Mouse (Mus musculus): ENCODE results near the gene Batf. TPM values are rescaled to one million over a fixed set of nuclear protein-coding genes. Genes with fewer than 3 reads are reported as not detected.
"Not testable (repeated sequence)": the region's sequence is repeated elsewhere in the genome, so short reads cannot be mapped to it uniquely, and the experiment has no call there.

The Batf gene
- polyA plus RNA-seq, 1 experiment, result 11.7 TPM

DNA sequence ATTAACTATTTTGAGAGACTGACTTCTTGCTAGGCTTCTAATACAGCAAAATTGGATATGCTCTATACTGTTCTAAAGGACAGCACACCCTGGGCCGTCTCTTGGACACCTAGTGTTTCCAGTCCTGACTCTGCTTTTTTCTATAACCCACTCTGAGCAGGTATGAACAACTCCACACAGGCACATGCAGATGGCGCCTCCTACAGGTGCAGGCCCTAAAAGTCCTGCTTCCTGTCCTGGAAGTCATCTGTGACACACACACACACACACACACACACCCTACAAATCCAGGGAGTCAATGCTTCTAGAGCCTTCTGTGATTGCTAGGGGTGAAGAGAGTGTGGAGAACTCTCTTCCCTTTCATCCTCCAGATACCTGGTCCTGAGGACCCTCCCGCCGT, 40.8 kb upstream of the Batf start:
- Histone ChIP-seq H3K4me1 (ENCODE audit: control insufficient read depth, insufficient read depth, low read length) (peaks cover 14% of the 10 kb centered on the region), H3K27ac (ENCODE audit: control insufficient read depth, insufficient read depth, low read depth, low read length, poor library complexity) (no peak overlapping the region), H3K4me3 (replicated peaks; ENCODE audit: control insufficient read depth, low read depth, low read length) (no peak overlapping the region)
- peak; percentile 64 for TF ChIP-seq CTCF (IDR thresholded peaks at IDR 0.05; ENCODE audit: control insufficient read depth, insufficient read depth, low read length)
- TF ChIP-seq POLR2A (IDR thresholded peaks at IDR 0.05; ENCODE audit: borderline replicate concordance, control insufficient read depth, low read depth, low read length), result no peak
- WGBS, result 77% methylated on average over 4 of the region's 4 CpGs

DNA sequence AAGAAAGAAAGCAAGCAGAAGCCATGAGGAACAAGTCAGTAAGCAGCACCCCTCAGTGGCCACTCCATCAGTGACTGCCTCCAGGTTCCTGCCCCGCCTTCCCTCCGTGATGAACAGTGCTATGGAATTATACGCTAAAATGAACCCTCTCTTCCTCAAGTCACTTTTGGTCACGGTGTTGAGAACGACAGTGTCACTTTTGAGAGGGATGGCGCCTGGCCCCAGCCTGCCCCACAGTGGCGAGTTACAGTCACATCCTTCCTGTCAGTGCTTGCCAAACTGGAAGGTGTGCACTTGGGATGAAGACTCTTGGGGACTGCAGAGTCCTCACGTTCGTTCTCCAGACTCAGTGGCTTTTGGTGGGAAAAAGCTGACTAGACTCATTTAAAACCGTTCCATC, 39.1 kb upstream of the Batf start:
- Histone ChIP-seq H3K4me3 (replicated peaks; ENCODE audit: control insufficient read depth, low read depth, low read length) (no peak overlapping the region), H3K27ac (ENCODE audit: control insufficient read depth, insufficient read depth, low read depth, low read length, poor library complexity) (peak overlapping the region; percentile 75), H3K4me1 (ENCODE audit: control insufficient read depth, insufficient read depth, low read length) (peaks cover 14% of the 10 kb centered on the region)
- peak; percentile 71 for TF ChIP-seq CTCF (IDR thresholded peaks at IDR 0.05; ENCODE audit: control insufficient read depth, insufficient read depth, low read length)
- no peak for TF ChIP-seq POLR2A (IDR thresholded peaks at IDR 0.05; ENCODE audit: borderline replicate concordance, control insufficient read depth, low read depth, low read length)
- 15% methylated on average over 10 of the region's 10 CpGs for WGBS

DNA sequence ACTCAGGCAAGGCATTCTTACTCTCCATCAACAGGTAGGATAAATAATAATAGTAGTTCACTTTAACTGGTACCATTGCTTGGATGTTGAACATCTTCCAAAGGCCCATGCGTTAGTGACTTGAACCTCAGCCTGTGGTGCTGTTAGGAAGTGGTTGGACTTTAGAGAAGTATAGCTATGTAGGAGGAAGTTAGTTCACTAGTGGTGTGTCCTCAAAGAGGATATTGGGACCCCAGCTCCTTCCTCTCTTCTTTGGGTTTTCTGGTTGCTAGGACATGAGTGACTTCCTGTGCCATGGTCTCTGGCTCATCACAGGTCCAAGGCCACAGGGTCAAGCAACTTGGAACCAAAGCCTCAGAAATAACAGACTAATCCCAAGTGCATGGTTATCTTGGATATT, 38.5 kb upstream of the Batf start:
- Histone ChIP-seq H3K4me3 (replicated peaks; ENCODE audit: control insufficient read depth, low read depth, low read length) (no peak overlapping the region), H3K27ac (ENCODE audit: control insufficient read depth, insufficient read depth, low read depth, low read length, poor library complexity) (peak overlapping the region; percentile 75; the same call in 1 of the 2 replicates), H3K4me1 (ENCODE audit: control insufficient read depth, insufficient read depth, low read length) (peaks cover 14% of the 10 kb centered on the region)
- WGBS, result 5% methylated on average over 1 of the region's 1 CpGs
- TF ChIP-seq CTCF (IDR thresholded peaks at IDR 0.05; ENCODE audit: control insufficient read depth, insufficient read depth, low read length), result no peak
- no peak for TF ChIP-seq POLR2A (IDR thresholded peaks at IDR 0.05; ENCODE audit: borderline replicate concordance, control insufficient read depth, low read depth, low read length)

DNA sequence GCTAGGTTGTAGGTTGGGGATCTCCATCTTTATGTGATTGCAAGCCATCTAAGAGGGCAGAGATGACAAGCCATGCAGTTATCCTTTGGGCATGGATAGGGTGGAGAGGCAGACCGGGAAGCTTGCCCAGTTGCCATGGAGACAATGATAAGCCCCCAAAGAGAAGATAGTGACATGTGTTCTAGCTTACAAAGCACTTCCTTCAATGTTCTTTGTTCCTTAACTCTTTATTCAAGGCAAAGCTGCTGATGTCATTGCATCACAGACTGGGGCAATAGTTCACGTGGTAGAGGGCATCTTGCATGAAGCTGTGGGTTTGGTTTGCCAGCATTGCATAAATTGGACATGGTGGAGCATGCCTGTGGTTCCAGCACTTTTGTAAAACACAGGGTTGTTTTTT, 27.1 kb upstream of the Batf start:
- 26% methylated on average over 2 of the region's 2 CpGs for WGBS
- Histone ChIP-seq H3K4me1 (ENCODE audit: control insufficient read depth, insufficient read depth, low read length) (peaks cover 3% of the 10 kb centered on the region; the same call in 1 of the 2 replicates), H3K4me3 (replicated peaks; ENCODE audit: control insufficient read depth, low read depth, low read length) (no peak overlapping the region), H3K27ac (ENCODE audit: control insufficient read depth, insufficient read depth, low read depth, low read length, poor library complexity) (peak overlapping the region; percentile 50)
- TF ChIP-seq CTCF (IDR thresholded peaks at IDR 0.05; ENCODE audit: control insufficient read depth, insufficient read depth, low read length), result no peak
- no peak for TF ChIP-seq POLR2A (IDR thresholded peaks at IDR 0.05; ENCODE audit: borderline replicate concordance, control insufficient read depth, low read depth, low read length)

DNA sequence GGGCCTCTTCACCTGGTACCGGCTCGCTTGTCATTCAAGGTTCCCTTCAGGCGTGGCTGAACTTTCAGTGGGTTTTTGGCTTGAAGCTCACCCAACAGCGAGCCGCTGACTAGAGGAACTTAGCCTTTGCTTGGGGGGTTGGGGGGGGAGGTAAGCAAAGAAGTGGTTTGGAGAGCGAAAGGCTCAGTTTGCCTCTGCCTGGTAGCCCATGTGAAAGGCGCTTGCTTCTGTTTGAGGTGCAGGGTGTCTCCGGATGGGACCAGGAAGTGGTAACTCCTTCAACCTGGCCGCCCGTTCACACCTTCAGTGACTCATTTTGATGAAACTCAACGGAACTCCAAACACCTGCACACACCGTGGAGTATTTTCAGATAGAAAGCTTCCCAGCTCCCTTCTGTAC, 25.6 kb upstream of the Batf start:
- WGBS, result 14% methylated on average over 12 of the region's 12 CpGs
- Histone ChIP-seq H3K4me3 (replicated peaks; ENCODE audit: control insufficient read depth, low read depth, low read length) (no peak overlapping the region), H3K4me1 (ENCODE audit: control insufficient read depth, insufficient read depth, low read length) (peaks cover 3% of the 10 kb centered on the region; the same call in 1 of the 2 replicates), H3K27ac (ENCODE audit: control insufficient read depth, insufficient read depth, low read depth, low read length, poor library complexity) (peak overlapping the region; percentile 59)
- TF ChIP-seq CTCF (IDR thresholded peaks at IDR 0.05; ENCODE audit: control insufficient read depth, insufficient read depth, low read length) (no peak), POLR2A (IDR thresholded peaks at IDR 0.05; ENCODE audit: borderline replicate concordance, control insufficient read depth, low read depth, low read length) (no peak)

DNA sequence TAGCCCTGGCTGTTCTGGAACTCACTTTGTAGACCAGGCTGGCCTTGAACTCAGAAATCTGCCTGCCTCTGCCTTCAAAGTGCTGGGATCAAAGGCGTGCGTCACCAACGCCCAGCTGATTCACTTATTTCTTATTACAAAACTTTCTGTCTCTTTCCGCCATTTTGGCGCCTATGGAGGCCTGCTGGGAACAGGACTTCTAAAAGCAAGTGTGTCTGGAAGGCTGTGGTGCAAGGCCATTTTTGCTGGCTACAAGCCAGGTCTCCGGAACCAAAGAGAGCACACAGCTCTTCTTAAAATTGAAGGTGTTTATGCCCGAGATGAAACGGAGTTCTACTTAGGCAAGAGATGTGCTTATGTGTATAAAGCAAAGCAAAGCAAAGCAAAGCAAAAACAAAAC, 24.2 kb upstream of the Batf start:
- H3K27ac ChIP-seq (ENCODE audit: control insufficient read depth, insufficient read depth, low read depth, low read length, poor library complexity); H3K4me1 ChIP-seq (ENCODE audit: control insufficient read depth, insufficient read depth, low read length); H3K4me3 ChIP-seq (replicated peaks; ENCODE audit: control insufficient read depth, low read depth, low read length): not testable (repeated sequence)
- WGBS, result 76% methylated on average over 8 of the region's 8 CpGs

DNA sequence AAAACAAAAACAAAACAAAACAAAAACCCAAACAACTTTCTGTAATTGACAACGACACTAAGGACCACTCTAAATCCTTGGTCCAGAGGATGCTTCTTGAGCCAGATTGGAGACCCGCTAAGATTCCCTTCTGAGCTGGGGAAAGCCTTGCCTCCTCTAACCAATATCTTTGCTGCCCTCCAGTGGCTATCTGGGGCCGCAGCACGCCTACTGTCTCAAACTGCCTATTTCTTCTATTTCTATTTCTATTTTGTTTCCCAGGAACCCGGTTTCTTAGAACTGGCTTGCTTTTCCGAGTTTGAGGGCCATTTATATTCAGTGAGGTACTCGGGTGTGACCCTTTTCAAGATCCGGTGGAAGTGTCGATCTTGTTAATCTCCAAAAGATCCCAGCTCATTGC, 23.6 kb upstream of the Batf start:
- Histone ChIP-seq H3K4me1 (ENCODE audit: control insufficient read depth, insufficient read depth, low read length) (peaks cover 3% of the 10 kb centered on the region; the same call in 1 of the 2 replicates), H3K4me3 (replicated peaks; ENCODE audit: control insufficient read depth, low read depth, low read length) (no peak overlapping the region), H3K27ac (ENCODE audit: control insufficient read depth, insufficient read depth, low read depth, low read length, poor library complexity) (no peak overlapping the region)
- TF ChIP-seq POLR2A (IDR thresholded peaks at IDR 0.05; ENCODE audit: borderline replicate concordance, control insufficient read depth, low read depth, low read length), result no peak
- peak; percentile 78 for TF ChIP-seq CTCF (IDR thresholded peaks at IDR 0.05; ENCODE audit: control insufficient read depth, insufficient read depth, low read length)
- 2% methylated on average over 9 of the region's 9 CpGs for WGBS

DNA sequence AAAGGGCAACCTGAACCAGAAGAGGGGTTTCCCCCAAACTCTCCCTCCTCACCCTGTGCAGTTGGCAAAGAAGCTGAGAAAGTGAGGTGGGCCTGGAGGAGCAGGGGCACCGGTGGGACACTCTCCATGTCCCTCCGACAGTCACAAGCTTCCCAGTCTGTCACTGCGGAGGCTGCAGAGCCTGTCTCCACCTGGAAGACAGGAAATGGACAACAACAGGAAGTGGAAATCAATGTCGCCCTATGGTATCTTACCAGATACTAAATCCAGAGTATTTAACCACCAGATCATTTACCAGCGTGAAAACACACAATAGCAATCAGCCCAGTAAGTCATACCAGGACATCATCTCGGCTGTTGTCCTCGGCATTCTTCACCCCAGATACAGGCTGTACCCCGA, 20.4 kb upstream of the Batf start:
- TF ChIP-seq POLR2A (IDR thresholded peaks at IDR 0.05; ENCODE audit: borderline replicate concordance, control insufficient read depth, low read depth, low read length), result no peak
- no peak for TF ChIP-seq CTCF (IDR thresholded peaks at IDR 0.05; ENCODE audit: control insufficient read depth, insufficient read depth, low read length)
- WGBS, result 71% methylated on average over 8 of the region's 8 CpGs
- no peaks in the 10 kb centered on the region; the same call in 1 of the 2 replicates for H3K4me1 ChIP-seq (ENCODE audit: control insufficient read depth, insufficient read depth, low read length)
- no peak overlapping the region for H3K4me3 ChIP-seq (replicated peaks; ENCODE audit: control insufficient read depth, low read depth, low read length)
- no peak overlapping the region for H3K27ac ChIP-seq (ENCODE audit: control insufficient read depth, insufficient read depth, low read depth, low read length, poor library complexity)

DNA sequence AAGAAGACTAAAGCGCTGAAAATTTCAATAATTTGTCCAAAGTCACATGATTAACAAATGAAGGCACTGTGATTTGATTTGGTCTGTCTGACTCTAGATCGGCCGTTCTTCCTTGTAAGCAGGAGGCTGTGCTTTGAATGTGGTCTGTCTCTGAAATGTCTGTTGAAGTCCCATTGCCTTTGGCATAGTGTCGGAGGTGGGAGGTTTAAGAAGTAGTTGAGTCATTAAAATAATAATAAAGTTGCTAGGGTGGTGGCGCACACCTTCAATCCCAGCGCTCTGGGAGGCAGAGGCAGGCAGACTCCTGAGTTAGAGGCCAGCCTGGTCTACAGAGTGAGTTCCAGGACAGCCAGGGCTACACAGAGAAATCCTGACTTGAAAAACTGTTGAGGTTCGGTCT, 19.4 kb upstream of the Batf start:
- Histone ChIP-seq H3K4me1 (ENCODE audit: control insufficient read depth, insufficient read depth, low read length) (no peaks in the 10 kb centered on the region; the same call in 1 of the 2 replicates), H3K4me3 (replicated peaks; ENCODE audit: control insufficient read depth, low read depth, low read length) (no peak overlapping the region), H3K27ac (ENCODE audit: control insufficient read depth, insufficient read depth, low read depth, low read length, poor library complexity) (no peak overlapping the region)
- no peak for TF ChIP-seq POLR2A (IDR thresholded peaks at IDR 0.05; ENCODE audit: borderline replicate concordance, control insufficient read depth, low read depth, low read length)
- TF ChIP-seq CTCF (IDR thresholded peaks at IDR 0.05; ENCODE audit: control insufficient read depth, insufficient read depth, low read length), result no peak
- WGBS, result 89% methylated on average over 7 of the region's 7 CpGs

All from bone marrow, adult 2 months (tissue).